Mouse (Mus musculus) CH12.LX (cell line): ENCODE data around the gene Tmem259. TPM values are rescaled to one million over a fixed set of nuclear protein-coding genes. Genes with fewer than 3 reads are reported as not detected.

Experiments
- DNase-seq: peaks from one replicate; pipeline ENCODE4 v3.0.0-alpha.2; 2013; ENCODE audit errors: extremely low read depth
- H3K27ac ChIP-seq: 2 replicates; pipeline ENCODE4 v1.5.1; 2012; ENCODE audit warnings: low read depth, mild to moderate bottlenecking, control low read depth, moderate library complexity; ENCODE audit not compliant: insufficient read depth
- H3K27me3 ChIP-seq: replicated peaks from 2 replicates; pipeline ENCODE3; 2012; ENCODE audit warnings: inconsistent platforms
- H3K36me3 ChIP-seq, 2 experiments: replicated peaks in 1 of 2; 2 replicates each; pipeline versions ENCODE3 to v1.6.1; 2012; ENCODE audit warnings: inconsistent platforms in 1 of 2, low read length in 1 of 2, mild to moderate bottlenecking in 1 of 2, mixed read lengths in 1 of 2, moderate library complexity in 1 of 2; ENCODE audit not compliant: control insufficient read depth in 1 of 2, insufficient read depth in 1 of 2
- H3K4me1 ChIP-seq, 2 experiments: 2 replicates each; pipeline ENCODE4 v1.6.1; 2012; ENCODE audit warnings: inconsistent platforms in 1 of 2, moderate library complexity in 1 of 2; ENCODE audit not compliant: insufficient read depth in 2 of 2, control insufficient read depth in 1 of 2
- H3K4me2 ChIP-seq: 2 replicates; pipeline ENCODE4 v1.6.1; 2012; ENCODE audit warnings: low read depth, mild to moderate bottlenecking, control low read depth; ENCODE audit not compliant: poor library complexity, insufficient read depth, severe bottlenecking
- H3K4me3 ChIP-seq, 3 experiments: fragments of 150-350 bp in 1 of 3; sonication (generic) in 1 of 3; replicated peaks in 1 of 3; 2 replicates each; pipeline versions ENCODE3 to v1.5.1; 2011 to 2012; ENCODE audit warnings: low read depth in 2 of 3, low read length in 2 of 3, mild to moderate bottlenecking in 2 of 3, moderate library complexity in 2 of 3, control low read depth in 1 of 3, improper control_type of control experiment in 1 of 3, inconsistent platforms in 1 of 3, mixed read lengths in 1 of 3; ENCODE audit not compliant: poor library complexity in 1 of 3
- H3K79me2 ChIP-seq: replicated peaks from 2 replicates; pipeline ENCODE4 v1.6.1; 2012; ENCODE audit warnings: mild to moderate bottlenecking, moderate library complexity; ENCODE audit not compliant: control insufficient read depth, poor library complexity, insufficient read depth, severe bottlenecking; ENCODE audit errors: extremely low read depth
- H3K9ac ChIP-seq: 2 replicates; pipeline ENCODE4 v1.6.1; 2012; ENCODE audit warnings: low read depth, mild to moderate bottlenecking, control low read depth, moderate library complexity; ENCODE audit not compliant: insufficient read depth
- H3K9me3 ChIP-seq: replicated peaks from 2 replicates; pipeline ENCODE3; 2012; ENCODE audit warnings: low read length, inconsistent platforms, mixed read lengths
- BHLHE40 ChIP-seq: IDR thresholded peaks from 2 replicates; pipeline ENCODE4 v1.6.1; 2011; ENCODE audit warnings: mild to moderate bottlenecking, low read depth, low read length, improper control_type of control experiment
- CTCF ChIP-seq, 2 experiments: IDR thresholded peaks in 1 of 2; conservative IDR thresholded peaks in 1 of 2; 2 replicates each; pipeline ENCODE4 v1.5.1; 2011 to 2012; ENCODE audit warnings: low read depth in 2 of 2, low read length in 2 of 2, improper control_type of control experiment in 1 of 2, inconsistent platforms in 1 of 2, mild to moderate bottlenecking in 1 of 2, moderate library complexity in 1 of 2
- E2F4 ChIP-seq: IDR thresholded peaks from 2 replicates; pipeline ENCODE4 v1.6.1; 2011; ENCODE audit warnings: low read depth, low read length, improper control_type of control experiment; ENCODE audit not compliant: insufficient replicate concordance
- ELF1 ChIP-seq: IDR thresholded peaks from 2 replicates; pipeline ENCODE4 v1.6.1; 2014; ENCODE audit warnings: low read depth, mild to moderate bottlenecking, inconsistent platforms, low read length, improper control_type of control experiment
- EP300 ChIP-seq: IDR thresholded peaks from 2 replicates; pipeline ENCODE4 v1.6.1; 2011; ENCODE audit warnings: low read length, improper control_type of control experiment
- ETS1 ChIP-seq: conservative IDR thresholded peaks from 2 replicates; pipeline ENCODE4 v1.6.1; 2012; ENCODE audit warnings: low read depth, mild to moderate bottlenecking, inconsistent platforms, low read length, improper control_type of control experiment, moderate library complexity
- GABPA ChIP-seq: IDR thresholded peaks from 2 replicates; pipeline ENCODE4 v1.6.1; 2012; ENCODE audit warnings: low read depth, low read length, improper control_type of control experiment, inconsistent platforms; ENCODE audit not compliant: insufficient replicate concordance
- HCFC1 ChIP-seq: IDR thresholded peaks from 2 replicates; pipeline ENCODE4 v1.6.1; 2012; ENCODE audit warnings: low read depth, mild to moderate bottlenecking, inconsistent platforms, low read length, improper control_type of control experiment
- IRF4 ChIP-seq: IDR thresholded peaks from 2 replicates; pipeline ENCODE4 v1.6.1; 2014; ENCODE audit warnings: low read depth, mild to moderate bottlenecking, inconsistent platforms, low read length, improper control_type of control experiment
- KAT2A ChIP-seq: IDR thresholded peaks from 2 replicates; pipeline ENCODE4 v1.6.1; 2012; ENCODE audit warnings: low read length, improper control_type of control experiment, inconsistent platforms; ENCODE audit not compliant: insufficient replicate concordance
- MXI1 ChIP-seq: IDR thresholded peaks from 2 replicates; pipeline ENCODE4 v1.6.1; 2011; ENCODE audit warnings: mild to moderate bottlenecking, low read depth, low read length, improper control_type of control experiment
- MYC ChIP-seq: IDR thresholded peaks from 2 replicates; pipeline ENCODE4 v1.6.1; 2011; ENCODE audit warnings: low read depth, mild to moderate bottlenecking, improper control_type of control experiment, low read length
- NELFE ChIP-seq: IDR thresholded peaks from 2 replicates; pipeline ENCODE4 v1.6.1; 2011; ENCODE audit warnings: low read depth, low read length, improper control_type of control experiment
- POLR2A ChIP-seq: IDR thresholded peaks from 2 replicates; pipeline ENCODE4 v1.6.1; 2011; ENCODE audit warnings: low read depth, mild to moderate bottlenecking, improper control_type of control experiment, low read length
- POLR2AphosphoS2 ChIP-seq: IDR thresholded peaks from 2 replicates; pipeline ENCODE4 v1.6.1; 2011; ENCODE audit warnings: low read depth, low read length, improper control_type of control experiment
- RCOR1 ChIP-seq: conservative IDR thresholded peaks from 2 replicates; pipeline ENCODE4 v1.6.1; 2012; ENCODE audit warnings: low read depth, mild to moderate bottlenecking, inconsistent platforms, low read length, improper control_type of control experiment
- SIN3A ChIP-seq: IDR thresholded peaks from 2 replicates; pipeline ENCODE4 v1.6.1; 2012; ENCODE audit warnings: low read length, improper control_type of control experiment, inconsistent platforms
- SMC3 ChIP-seq: IDR thresholded peaks from 2 replicates; pipeline ENCODE4 v1.6.1; 2011; ENCODE audit warnings: low read depth, low read length, improper control_type of control experiment
- TBP ChIP-seq: conservative IDR thresholded peaks from 2 replicates; pipeline ENCODE4 v1.6.1; 2011; ENCODE audit warnings: low read depth, low read length, improper control_type of control experiment
- TCF12 ChIP-seq: IDR thresholded peaks from 2 replicates; pipeline ENCODE4 v1.6.1; 2014; ENCODE audit warnings: low read depth, mild to moderate bottlenecking, inconsistent platforms, low read length, improper control_type of control experiment
- UBTF ChIP-seq: IDR thresholded peaks from 2 replicates; pipeline ENCODE4 v1.6.1; 2012; ENCODE audit warnings: low read depth, mild to moderate bottlenecking, inconsistent platforms, low read length, improper control_type of control experiment, moderate library complexity
- ZC3H11A ChIP-seq: IDR thresholded peaks from 2 replicates; pipeline ENCODE4 v1.6.1; 2012; ENCODE audit warnings: low read depth, mild to moderate bottlenecking, inconsistent platforms, low read length, improper control_type of control experiment
- dilution Hi-C: fragments of 300-500 bp; cut with MboI; formaldehyde crosslinking; loops from 2 replicates; pipeline ENCODE4 v1.14.3; 2020; ENCODE audit warnings: low sequenced_read_pairs; ENCODE audit not compliant: extremely low pct_unique_long_range_greater_than_20kb, extremely low pct_ligation_motif_present
- in situ Hi-C: fragments of 300-500 bp; cut with MboI; formaldehyde crosslinking; loops from 3 replicates; pipeline ENCODE4 v1.14.3; 2019; ENCODE audit warnings: low sequenced_read_pairs, low pct_ligation_motif_present, low pct_unique_long_range_greater_than_20kb, mixed read lengths
- polyA plus RNA-seq: library from polyadenylated mRNA; unstranded; fragments of >175 nt; gene quantifications from 2 replicates; pipeline ENCODE4 v1.2.1, GENCODE M21; 2012; ENCODE audit warnings: low read depth; ENCODE audit not compliant: insufficient read length
- total RNA-seq, 2 experiments: library from RNA; depleted of rRNA; stranded (reverse); fragments of 300-350 nt in 1 of 2; fragments of >200 nt in 1 of 2; gene quantifications; 2 replicates each; pipeline ENCODE4 v1.2.3; 2012 to 2014

Gene Tmem259
- total and polyA plus RNA-seq, 3 experiments: 50.1 to 84.2 (median 71.7) TPM

DNA sequence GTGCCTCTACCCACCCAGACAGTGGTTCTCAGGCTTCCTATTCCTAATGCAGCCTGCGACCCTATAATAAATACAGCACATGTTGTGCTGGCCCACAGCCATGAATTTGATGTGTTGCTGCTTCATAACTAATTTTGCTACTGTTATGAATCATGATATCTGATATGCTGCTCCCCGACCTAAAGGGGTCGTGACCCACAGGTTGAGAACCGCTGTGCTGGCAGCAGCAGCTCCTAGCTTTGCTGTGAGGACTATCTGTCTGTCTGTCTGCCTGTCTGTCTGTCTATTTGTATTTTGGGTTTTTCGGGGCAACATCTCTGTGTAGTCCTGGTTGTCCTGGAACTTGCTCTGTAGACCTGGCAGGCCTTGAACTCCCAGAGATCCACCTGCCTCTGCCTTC is 39.6 kb upstream of the Tmem259 start:
- H3K4me1 ChIP-seq: peaks cover 27 to 41% of the 10 kb centered on the region in 2 experiments
- peaks cover 61 to 84% of the 10 kb centered on the region in 2 experiments for H3K36me3 ChIP-seq
- no peaks in the 10 kb centered on the region for H3K9me3 ChIP-seq
- in situ Hi-C loops: no loop called here
- no peak overlapping the region for H3K4me3 ChIP-seq
- H3K4me2 ChIP-seq: peak overlapping the region; percentile 48
- no peaks in the 10 kb centered on the region for H3K79me2 ChIP-seq
- no peaks in the 10 kb centered on the region for H3K27me3 ChIP-seq
- no peak for DNase-seq
- dilution Hi-C loops: no loop called here
- TF ChIP-seq MYC (no peak), MXI1 (0 out of 2 replicates have a peak, but pooled peaks have one; percentile 11), BHLHE40 (no peak), RCOR1 (0 out of 2 replicates have a peak, but pooled peaks have one; percentile 1)
- peak overlapping the region; percentile 19; the same call in 1 of the 2 replicates for H3K9ac ChIP-seq
- H3K27ac ChIP-seq: peak overlapping the region; percentile 97

DNA sequence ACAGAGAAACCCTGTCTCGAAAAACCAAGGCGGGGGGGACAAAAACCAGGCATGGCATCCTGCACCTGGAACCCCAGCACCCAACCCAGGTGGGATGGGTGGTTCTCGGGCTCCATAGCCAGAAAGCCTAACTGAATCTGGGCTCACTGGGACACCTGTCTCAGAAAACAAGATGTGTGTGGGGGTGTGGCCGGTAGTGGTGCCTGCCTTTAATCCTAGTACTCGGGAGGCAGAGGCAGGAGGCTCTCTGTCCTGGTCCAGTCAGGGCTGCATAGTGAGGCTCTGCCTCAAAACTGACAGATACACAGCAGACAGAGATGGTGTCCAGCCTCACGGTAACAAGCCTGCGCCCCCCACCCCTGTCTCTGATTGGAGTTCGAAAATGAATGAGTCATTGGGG is 38.7 kb upstream of the Tmem259 start:
- H3K79me2 ChIP-seq: no peaks in the 10 kb centered on the region
- peaks cover 52 to 79% of the 10 kb centered on the region in 2 experiments for H3K36me3 ChIP-seq
- TF ChIP-seq EP300 (no peak), SMC3 (no peak), CTCF (conservative IDR thresholded peaks at IDR 0.05 in 1 of 2, IDR thresholded peaks at IDR 0.05 in 1 of 2; ENCODE audit: low read depth in 2 of 2, low read length in 2 of 2) (no peak), HCFC1 (no peak), UBTF (no peak), ETS1 (no peak), NELFE (no peak), E2F4 (no peak), IRF4 (no peak), KAT2A (no peak), SIN3A (no peak), ZC3H11A (no peak), TCF12 (no peak), TBP (no peak), MYC (no peak), ELF1 (no peak), GABPA (no peak), MXI1 (no peak), POLR2AphosphoS2 (no peak), POLR2A (no peak)
- dilution Hi-C loops (no loop called here), in situ Hi-C loops (no loop called here)
- no peak overlapping the region for H3K4me2 ChIP-seq
- no peak for DNase-seq
- H3K4me1 ChIP-seq: peaks cover 31 to 47% of the 10 kb centered on the region in 2 experiments
- no peaks in the 10 kb centered on the region for H3K9me3 ChIP-seq
- H3K27me3 ChIP-seq: no peaks in the 10 kb centered on the region
- H3K4me3 ChIP-seq: no peak overlapping the region
- H3K9ac ChIP-seq: no peak overlapping the region
- 0 out of 2 replicates have a peak overlapping the region, but pooled peaks have one; percentile 12 for H3K27ac ChIP-seq
